Mouse (Mus musculus): ENCODE results near the gene Tmem94.

Gene Tmem94

GRCm38 (mm10) chr11:115832064-115832463 is 66.8 kb downstream of the Tmem94 start:
- no peak for DNase-seq (ENCODE audit: low spot score in 2 of 2)

DNA sequence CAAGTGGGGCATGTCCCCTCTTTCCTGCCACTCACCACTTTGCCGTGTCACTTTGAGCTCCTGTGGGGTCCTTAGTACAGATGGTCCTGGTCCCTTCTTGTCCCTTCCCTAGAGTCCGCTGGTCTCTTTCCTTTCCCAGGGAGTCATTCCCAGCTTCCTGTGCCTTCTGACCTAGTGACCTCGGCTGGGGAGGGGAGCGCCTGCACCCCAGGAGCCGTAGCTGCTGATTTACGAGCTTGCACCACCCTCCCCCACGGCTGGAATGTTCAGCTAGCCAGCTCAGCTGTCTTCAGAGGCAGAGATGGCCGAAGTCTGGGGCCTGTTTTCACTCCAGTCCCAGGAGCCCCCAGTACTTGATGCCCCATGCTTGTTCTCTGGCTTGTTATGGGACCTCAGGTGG is 67.3 kb downstream of the Tmem94 start:
- no peak for DNase-seq (ENCODE audit: low spot score in 2 of 2)

GRCm38 (mm10) chr11:115833021-115833513 is 67.8 kb downstream of the Tmem94 start:
- no peak for DNase-seq (ENCODE audit: low spot score in 2 of 2)

- DNase-seq (ENCODE audit: low spot score in 2 of 2), result no peak
These were observed 68.8 kb downstream of the Tmem94 start for GRCm38 (mm10) chr11:115834033-115834432.

- DNase-seq (ENCODE audit: low spot score in 2 of 2), result no peak
These were observed 71.6 kb downstream of the Tmem94 start for GRCm38 (mm10) chr11:115836656-115837395.

- no peak for DNase-seq (ENCODE audit: low spot score in 2 of 2)
These were observed 72.5 kb downstream of the Tmem94 start for GRCm38 (mm10) chr11:115837606-115838345.

GRCm38 (mm10) chr11:115838895-115839311 is 73.7 kb downstream of the Tmem94 start:
- DNase-seq (ENCODE audit: low spot score in 2 of 2), result no peak

DNA sequence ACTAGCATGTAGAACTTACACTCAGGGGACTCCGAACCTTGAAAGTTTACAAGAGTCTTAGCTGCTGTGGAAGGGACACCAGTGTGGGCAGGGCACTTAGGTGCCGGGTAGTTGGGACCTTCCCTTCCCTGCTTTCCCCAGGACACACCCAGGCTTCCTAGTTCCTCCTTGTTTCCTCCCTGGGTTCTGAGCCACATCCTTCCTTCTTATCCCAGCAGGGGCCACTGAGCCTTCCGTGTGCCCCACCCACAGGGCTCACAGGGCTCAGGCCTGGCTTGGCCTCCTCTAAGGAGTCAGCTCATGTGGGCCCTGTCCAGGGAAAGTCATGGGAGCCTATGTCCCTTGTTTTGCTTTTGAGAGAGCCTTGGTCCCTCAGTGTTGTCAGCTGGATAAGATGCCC is 74.5 kb downstream of the Tmem94 start:
- no peak for DNase-seq (ENCODE audit: low spot score in 2 of 2)

GRCm38 (mm10) chr11:115841044-115841443 is 75.8 kb downstream of the Tmem94 start:
- DNase-seq (ENCODE audit: low spot score in 2 of 2), result no peak

- no peak for DNase-seq (ENCODE audit: low spot score in 2 of 2)
These were observed 76.8 kb downstream of the Tmem94 start for GRCm38 (mm10) chr11:115841961-115842550.

- DNase-seq (ENCODE audit: low spot score in 2 of 2), result no peak
These were observed 78.1 kb downstream of the Tmem94 start for GRCm38 (mm10) chr11:115843141-115843890.

DNA sequence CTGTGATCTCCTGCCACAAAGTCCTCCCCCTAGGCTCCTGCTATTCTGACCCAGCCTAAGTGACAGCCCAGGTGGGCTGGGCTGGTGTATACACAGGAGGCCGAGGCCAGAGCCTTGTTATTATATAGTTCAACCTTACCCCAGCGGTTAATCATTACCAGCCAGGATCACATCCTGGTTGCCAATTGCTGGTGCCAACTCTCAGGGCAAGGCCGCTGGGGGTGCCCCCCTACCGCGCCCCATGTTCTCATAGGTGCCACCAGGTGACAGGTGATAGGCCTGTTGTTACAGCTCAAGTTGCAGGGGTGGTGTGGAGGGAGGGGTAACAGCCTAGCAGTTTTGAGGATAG is 78.6 kb downstream of the Tmem94 start:
- DNase-seq (ENCODE audit: low spot score in 2 of 2), result no peak

GRCm38 (mm10) chr11:115844240-115844639 is 79.0 kb downstream of the Tmem94 start:
- DNase-seq (ENCODE audit: low spot score in 2 of 2), result no peak

- no peak for DNase-seq (ENCODE audit: low spot score in 2 of 2)
These were observed 80.6 kb downstream of the Tmem94 start for GRCm38 (mm10) chr11:115845819-115846218.

All from frontal cortex, postnatal 25 days (tissue).